ENCODE assay signal across 8 mouse cellular contexts in genomic region chr11:59192059-59192386, GRCm38 (mm10). TPM values are rescaled to one million over a fixed set of nuclear protein-coding genes. Genes with fewer than 3 reads are reported as not detected.
DNase-seq lines count a peak whose midpoint lies in the region; ATAC-seq and TF ChIP-seq lines count a peak whose summit lies in the region.

TSS of gene Guk1 (minus strand) at chr11:59192212.

- TF ChIP-seq POLR2A in kidney, adult 2 months (IDR thresholded peaks at IDR 0.05; ENCODE audit: low read depth, low read length), result no peak

- no peak for TF ChIP-seq CTCF in kidney, adult 2 months (conservative IDR thresholded peaks at IDR 0.05; ENCODE audit: insufficient read depth, insufficient read length, low read depth, low read length)
- no peak for TF ChIP-seq CTCF in Patski (IDR thresholded peaks at IDR 0.05)

- in situ Hi-C loops in Patski (cut with MboI; ENCODE audit: low pct_unique_long_range_greater_than_20kb), result no loop called here

- H3K4me3 ChIP-seq in kidney, adult 2 months (ENCODE audit: insufficient read depth, low read depth, low read length), result peak within 1 kb of the TSS; percentile 76
- peak within 1 kb of the TSS; percentile 75 for H3K4me3 ChIP-seq in forebrain, embryonic 16.5 days (replicated peaks; ENCODE audit: low read length)
- H3K4me3 ChIP-seq in hindbrain, embryonic 14.5 days (replicated peaks; ENCODE audit: low read length), result peak within 1 kb of the TSS; percentile 62
- peak within 1 kb of the TSS; percentile 85 for H3K4me3 ChIP-seq in liver, embryonic 16.5 days (ENCODE audit: low read depth, low read length)

- no peaks in the 10 kb centered on the region; the same call in 1 of the 2 replicates for H3K4me1 ChIP-seq in kidney, adult 2 months (ENCODE audit: control insufficient read depth, insufficient read depth, low read length)
- peaks cover 16% of the 10 kb centered on the region for H3K4me1 ChIP-seq in forebrain, embryonic 16.5 days (replicated peaks; ENCODE audit: control insufficient read depth, insufficient read depth, low read length)
- H3K4me1 ChIP-seq in hindbrain, embryonic 14.5 days (replicated peaks; ENCODE audit: control insufficient read depth, insufficient read depth, low read length), result peaks cover 13% of the 10 kb centered on the region
- peaks cover 32% of the 10 kb centered on the region for H3K4me1 ChIP-seq in liver, embryonic 16.5 days (ENCODE audit: control insufficient read depth, low read depth, low read length)

- peak within 1 kb of the TSS; percentile 82 for H3K9ac ChIP-seq in forebrain, embryonic 16.5 days (replicated peaks; ENCODE audit: low read depth, low read length)
- H3K9ac ChIP-seq in hindbrain, embryonic 14.5 days, result peak within 1 kb of the TSS; percentile 85
- peak within 1 kb of the TSS; percentile 81 for H3K9ac ChIP-seq in liver, embryonic 16.5 days (ENCODE audit: low read depth, low read length)

- no peak for DNase-seq in kidney, adult 2 months
- DNase-seq in kidney, adult 9 months, result no peak
- DNase-seq in Patski (ENCODE audit: low read depth, low spot score), result no peak
- no peak for DNase-seq in hindbrain, embryonic 14.5 days (ENCODE audit: low spot score)
- no peak for DNase-seq in testis, postnatal 10 days (ENCODE audit: low spot score)

- no peaks in the 10 kb centered on the region for H3K27me3 ChIP-seq in kidney, adult 2 months (replicated peaks; ENCODE audit: control insufficient read depth, insufficient read depth, low read length)
- no peaks in the 10 kb centered on the region for H3K27me3 ChIP-seq in Patski
- no peaks in the 10 kb centered on the region; the same call in 1 of the 2 replicates for H3K27me3 ChIP-seq in forebrain, embryonic 16.5 days (replicated peaks; ENCODE audit: control insufficient read depth, insufficient read depth, low read length)
- no peaks in the 10 kb centered on the region for H3K27me3 ChIP-seq in hindbrain, embryonic 14.5 days (ENCODE audit: control insufficient read depth, insufficient read depth, low read length)
- no peaks in the 10 kb centered on the region for H3K27me3 ChIP-seq in liver, embryonic 16.5 days (ENCODE audit: control insufficient read depth, insufficient read depth, low read depth, low read length)

- H3K9me3 ChIP-seq in forebrain, embryonic 16.5 days (ENCODE audit: control insufficient read depth, low read length), result no peaks in the 10 kb centered on the region
- no peaks in the 10 kb centered on the region for H3K9me3 ChIP-seq in hindbrain, embryonic 14.5 days (ENCODE audit: control insufficient read depth, low read length)
- H3K9me3 ChIP-seq in liver, embryonic 16.5 days (replicated peaks; ENCODE audit: control insufficient read depth, low read length), result no peaks in the 10 kb centered on the region

- POLR2A ChIA-PET in Patski (lab: Charles Lee), result no interaction called here

- WGBS in kidney, adult 2 months, result 5% methylated on average over 16 of the region's 16 CpGs
- 4% methylated on average over 16 of the region's 16 CpGs for WGBS in forebrain, embryonic 16.5 days
- 6% methylated on average over 16 of the region's 16 CpGs for WGBS in hindbrain, embryonic 14.5 days
- WGBS in liver, embryonic 16.5 days (ENCODE audit: insufficient replicate concordance), result 5% methylated on average over 16 of the region's 16 CpGs

- peak within 1 kb of the TSS; percentile 82 for H3K27ac ChIP-seq in kidney, adult 2 months (ENCODE audit: insufficient read depth, low read depth, low read length)
- peak within 1 kb of the TSS; percentile 93 for H3K27ac ChIP-seq in forebrain, embryonic 16.5 days (ENCODE audit: low read length)
- peak within 1 kb of the TSS; percentile 91 for H3K27ac ChIP-seq in hindbrain, embryonic 14.5 days
- peak within 1 kb of the TSS; percentile 91 for H3K27ac ChIP-seq in liver, embryonic 16.5 days (ENCODE audit: low read length)

- H3K4me2 ChIP-seq in forebrain, embryonic 16.5 days (ENCODE audit: low read length), result peak within 1 kb of the TSS; percentile 76
- peak within 1 kb of the TSS; percentile 85 for H3K4me2 ChIP-seq in hindbrain, embryonic 14.5 days (replicated peaks)
- H3K4me2 ChIP-seq in liver, embryonic 16.5 days (ENCODE audit: low read depth, low read length), result peak within 1 kb of the TSS; percentile 89

- no peaks in the 10 kb centered on the region for H3K36me3 ChIP-seq in kidney, adult 2 months (ENCODE audit: control insufficient read depth, insufficient read depth, low read length)
- no peaks in the 10 kb centered on the region for H3K36me3 ChIP-seq in forebrain, embryonic 16.5 days (ENCODE audit: control insufficient read depth, insufficient read depth)
- H3K36me3 ChIP-seq in hindbrain, embryonic 14.5 days (replicated peaks; ENCODE audit: control insufficient read depth, insufficient read depth), result no peaks in the 10 kb centered on the region
- no peaks in the 10 kb centered on the region for H3K36me3 ChIP-seq in liver, embryonic 16.5 days (ENCODE audit: control insufficient read depth, insufficient read depth)

- no peak for ATAC-seq in Patski
- peak; percentile 6; the same call in 1 of the 2 replicates for ATAC-seq in forebrain, embryonic 16.5 days
- peak; percentile 31; the same call in 1 of the 2 replicates for ATAC-seq in hindbrain, embryonic 14.5 days (ENCODE audit: low FRiP score)
- ATAC-seq in liver, embryonic 16.5 days (ENCODE audit: low read depth), result no peak
- no peak for ATAC-seq in cerebellum, adult (ENCODE audit: insufficient number of reproducible peaks, low FRiP score, low TSS enrichment)

- CTCF ChIA-PET in Patski (lab: Charles Lee), result no interaction called here

RNA-seq across cellular contexts. Expression of gene Guk1, which starts in this region (rescaled TPM):
- polyA plus RNA-seq in kidney, adult 2 months (2012; rRNA removed), result 137 and 144 TPM in 2 replicates
- polyA plus RNA-seq in Patski (2021), result 78.7 TPM
- polyA plus RNA-seq in forebrain, embryonic 16.5 days (2015; fragmentation: Nextera tagmentation; extraction: Ambion mirVana), result 181 and 201 TPM in 2 replicates
- 248 and 249 TPM in 2 replicates for polyA plus RNA-seq in hindbrain, embryonic 14.5 days (2014; fragmentation: Nextera tagmentation; extraction: Ambion mirVana)
- polyA plus RNA-seq in liver, embryonic 16.5 days (2015; fragmentation: Nextera tagmentation; extraction: Ambion mirVana), result 55.0 TPM in 2 replicates

Comparison
In these comparisons a context has a peak if more than half of its experiments do, and no peak if none do; other contexts are left out.
1. ATAC-seq: peak in forebrain, embryonic 16.5 days (single experiment) and hindbrain, embryonic 14.5 days (single experiment); none in Patski (single experiment), liver, embryonic 16.5 days (single experiment) and cerebellum, adult (single experiment).
2. Peak in every context shown above with its lines, with median percentiles within 50 percentile points of each other: H3K27ac ChIP-seq, H3K4me3 ChIP-seq, H3K4me2 ChIP-seq and H3K9ac ChIP-seq.